Mouse (Mus musculus): ENCODE results near the gene Resp18.
A peak's percentile ranks its signal among the peaks of the same experiment; 100 is the strongest.

Gene Resp18

GRCm38 (mm10) chr1:75278228-75278627 lies at the start of gene Resp18:
Resp18 (minus strand) TSS chr1:75278415.
- DNase-seq (ENCODE audit: low spot score): peak; percentile 29

- no peak for DNase-seq (ENCODE audit: low spot score)
Measured at GRCm38 (mm10) chr1:75327461-75327860, 49.2 kb upstream of the Resp18 start.

GRCm38 (mm10) chr1:75319166-75319565 lies 41.0 kb upstream of the Resp18 start:
- no peak for DNase-seq (ENCODE audit: low spot score)

- DNase-seq (ENCODE audit: low spot score): no peak
Measured at GRCm38 (mm10) chr1:75318736-75319135, 40.5 kb upstream of the Resp18 start.

- no peak for DNase-seq (ENCODE audit: low spot score)
Measured at GRCm38 (mm10) chr1:75318301-75318700, 40.1 kb upstream of the Resp18 start.

GRCm38 (mm10) chr1:75317241-75318201 lies 39.3 kb upstream of the Resp18 start, which contains the start of gene Dnpep:
Dnpep (minus strand) TSS chr1:75317990.
- peak; percentile 100 for DNase-seq (ENCODE audit: low spot score)

GRCm38 (mm10) chr1:75316861-75317240 lies 38.6 kb upstream of the Resp18 start:
- DNase-seq (ENCODE audit: low spot score): peak; percentile 87

- DNase-seq (ENCODE audit: low spot score): no peak
Measured at GRCm38 (mm10) chr1:75315456-75316365, 37.5 kb upstream of the Resp18 start.

GRCm38 (mm10) chr1:75315011-75315410 lies 36.8 kb upstream of the Resp18 start:
- no peak for DNase-seq (ENCODE audit: low spot score)

- DNase-seq (ENCODE audit: low spot score): no peak
Measured at GRCm38 (mm10) chr1:75311694-75312093, 33.5 kb upstream of the Resp18 start.

- DNase-seq (ENCODE audit: low spot score): no peak
Measured at GRCm38 (mm10) chr1:75304662-75305061, 26.4 kb upstream of the Resp18 start.

- no peak for DNase-seq (ENCODE audit: low spot score)
Measured at GRCm38 (mm10) chr1:75294294-75294693, 16.1 kb upstream of the Resp18 start.

- no peak for DNase-seq (ENCODE audit: low spot score)
Measured at GRCm38 (mm10) chr1:75293331-75293701, 15.1 kb upstream of the Resp18 start.

- no peak for DNase-seq (ENCODE audit: low spot score)
Measured at GRCm38 (mm10) chr1:75292476-75293330, 14.5 kb upstream of the Resp18 start.

GRCm38 (mm10) chr1:75291321-75291720 lies 13.1 kb upstream of the Resp18 start:
- no peak for DNase-seq (ENCODE audit: low spot score)

- DNase-seq (ENCODE audit: low spot score): peak; percentile 78
Measured at GRCm38 (mm10) chr1:75290582-75290981, 12.4 kb upstream of the Resp18 start.

- DNase-seq (ENCODE audit: low spot score): no peak
Measured at GRCm38 (mm10) chr1:75289888-75290431, 11.7 kb upstream of the Resp18 start.

- peak; percentile 79 for DNase-seq (ENCODE audit: low spot score)
Measured at GRCm38 (mm10) chr1:75289376-75289775, 11.2 kb upstream of the Resp18 start.

- DNase-seq (ENCODE audit: low spot score): no peak
Measured at GRCm38 (mm10) chr1:75284911-75285310, 6.7 kb upstream of the Resp18 start.

GRCm38 (mm10) chr1:75283017-75283416 lies 4.8 kb upstream of the Resp18 start:
- DNase-seq (ENCODE audit: low spot score): no peak

Measured in retina, embryonic 14.5 days (tissue).